Mouse (Mus musculus): Measurements from ENCODE around the gene Sema4a. TPM values are rescaled to one million over a fixed set of nuclear protein-coding genes. Genes with fewer than 3 reads are reported as not detected.

Sema4a gene
- total and polyA plus RNA-seq, 3 experiments = 33.5 to 45.3 TPM; not detected in 1

DNA sequence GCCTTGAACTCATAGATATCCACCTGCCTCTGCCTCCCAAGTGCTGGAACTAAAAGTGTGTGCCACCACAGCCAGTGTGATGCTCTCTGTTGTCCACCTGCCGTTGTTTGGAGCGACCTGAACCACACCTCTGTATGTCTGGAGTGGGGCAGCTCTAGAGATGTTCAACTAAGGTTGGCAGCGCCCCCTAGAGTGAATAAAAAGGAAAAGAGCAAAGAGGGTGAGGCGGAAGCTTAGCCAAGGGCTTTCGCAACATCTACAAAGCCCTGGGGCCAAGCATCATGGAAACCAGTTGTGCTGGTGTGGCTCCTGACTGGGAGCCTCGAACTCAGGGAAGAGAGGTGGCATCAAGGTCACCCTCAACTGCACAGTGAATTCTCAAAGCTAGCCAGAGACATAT is 15.4 kb upstream of the Sema4a start:
- DNase-seq (ENCODE audit: low read depth, low spot score) = peak; percentile 76
- H3K79me2 ChIP-seq (ENCODE audit: control insufficient read depth, insufficient read depth, low read length, poor library complexity) = no peaks in the 10 kb centered on the region
- TF ChIP-seq RAD21 (IDR thresholded peaks at IDR 0.05; ENCODE audit: low read depth, low read length) = peak; percentile 70
- no peak for TF ChIP-seq ETS1 (IDR thresholded peaks at IDR 0.05; ENCODE audit: low read depth, low read length)
- TF ChIP-seq SIN3A (IDR thresholded peaks at IDR 0.05; ENCODE audit: low read length) = no peak; the same call in 1 of the 2 replicates
- no peak for TF ChIP-seq RCOR1 (IDR thresholded peaks at IDR 0.05; ENCODE audit: low read depth, low read length)
- TF ChIP-seq TAL1 (IDR thresholded peaks at IDR 0.05; ENCODE audit: low read length) = no peak
- no peak for TF ChIP-seq NRF1 (IDR thresholded peaks at IDR 0.05; ENCODE audit: insufficient read depth, low read depth, low read length, poor library complexity, severe bottlenecking)
- TF ChIP-seq ZC3H11A (IDR thresholded peaks at IDR 0.05; ENCODE audit: low read depth, low read length) = peak; percentile 64
- TF ChIP-seq POLR2AphosphoS2 (IDR thresholded peaks at IDR 0.05; ENCODE audit: low read length) = no peak
- peak; percentile 55 to 83 (median 59); a peak in 5 of 6 replicates for TF ChIP-seq CTCF (IDR thresholded peaks at IDR 0.05 in 2 of 3, conservative IDR thresholded peaks at IDR 0.05 in 1 of 3; ENCODE audit: control insufficient read depth in 1 of 3, insufficient read depth in 1 of 3, low read depth in 2 of 3, low read length in 3 of 3, poor library complexity in 1 of 3, severe bottlenecking in 1 of 3)
- TF ChIP-seq CHD1 (IDR thresholded peaks at IDR 0.05; ENCODE audit: low read depth, low read length) = no peak
- no peak for TF ChIP-seq ZMIZ1 (IDR thresholded peaks at IDR 0.05; ENCODE audit: low read depth, low read length)
- TF ChIP-seq MXI1 (IDR thresholded peaks at IDR 0.05; ENCODE audit: low read depth, low read length) = no peak
- TF ChIP-seq MYC (IDR thresholded peaks at IDR 0.05; ENCODE audit: low read depth, low read length) = no peak
- no peak for TF ChIP-seq MEF2A (IDR thresholded peaks at IDR 0.05; ENCODE audit: extremely low read depth, insufficient replicate concordance, low read depth, low read length, poor library complexity, severe bottlenecking)
- TF ChIP-seq TBP (IDR thresholded peaks at IDR 0.05; ENCODE audit: low read depth, low read length) = no peak
- no peak for TF ChIP-seq E2F4 (IDR thresholded peaks at IDR 0.05; ENCODE audit: borderline replicate concordance, low read depth, low read length)
- no peak for TF ChIP-seq BHLHE40 (IDR thresholded peaks at IDR 0.05; ENCODE audit: borderline replicate concordance, low read depth, low read length)
- peak; percentile 72 for TF ChIP-seq SMC3 (IDR thresholded peaks at IDR 0.05; ENCODE audit: low read depth, low read length)
- no peak for TF ChIP-seq GABPA (IDR thresholded peaks at IDR 0.05; ENCODE audit: low read depth, low read length)
- TF ChIP-seq UBTF (IDR thresholded peaks at IDR 0.05; ENCODE audit: borderline replicate concordance, insufficient read depth, low read depth, low read length) = no peak
- TF ChIP-seq NELFE (IDR thresholded peaks at IDR 0.05; ENCODE audit: low read depth, low read length) = no peak
- TF ChIP-seq USF1 (IDR thresholded peaks at IDR 0.05; ENCODE audit: low read depth, low read length) = no peak
- no peak for TF ChIP-seq KAT2A (conservative IDR thresholded peaks at IDR 0.05; ENCODE audit: low read depth, low read length)
- no peak for TF ChIP-seq MAX (IDR thresholded peaks at IDR 0.05; ENCODE audit: low read length)
- TF ChIP-seq USF2 (IDR thresholded peaks at IDR 0.05; ENCODE audit: borderline replicate concordance in 1 of 2, insufficient read depth in 1 of 2, low read depth in 1 of 2, low read length in 2 of 2) = no peak
- no peak for TF ChIP-seq CHD2 (IDR thresholded peaks at IDR 0.05; ENCODE audit: low read length)
- no peaks in the 10 kb centered on the region for H3K9me3 ChIP-seq (replicated peaks; ENCODE audit: insufficient read depth, low read length)
- peaks cover 0 to 6% of the 10 kb centered on the region in 2 experiments; a peak in 2 of 4 replicates for H3K4me1 ChIP-seq (ENCODE audit: control insufficient read depth in 1 of 2, insufficient read depth in 2 of 2, low read length in 2 of 2)
- H3K4me3 ChIP-seq (ENCODE audit: control insufficient read depth in 1 of 2, insufficient read depth in 1 of 2, low read depth in 2 of 2, low read length in 2 of 2) = no peak overlapping the region
- no peak overlapping the region for H3K27ac ChIP-seq (ENCODE audit: control insufficient read depth, low read depth, low read length)
- no peak overlapping the region for H3K9ac ChIP-seq (ENCODE audit: control insufficient read depth, low read depth, low read length, poor library complexity, severe bottlenecking)
- no peaks in the 10 kb centered on the region for H3K36me3 ChIP-seq (ENCODE audit: control insufficient read depth in 1 of 2, insufficient read depth in 2 of 2, low read length in 2 of 2)
- no peaks in the 10 kb centered on the region for H3K27me3 ChIP-seq (ENCODE audit: control insufficient read depth in 1 of 2, insufficient read depth in 2 of 2, low read length in 2 of 2)

Data from MEL (cell line).